Mouse (Mus musculus) v-Abl transformed pro-B cells (cell line): ENCODE measurements around the gene Gm20425.
"Not testable (repeated sequence)": the region's sequence is repeated elsewhere in the genome, so short reads cannot be mapped to it uniquely, and the experiment has no call there.

ENCODE experiments used
- in situ Hi-C, 2 experiments: fragments of 400-800 bp; cut with MboI; formaldehyde crosslinking; loops; one replicate each; pipeline ENCODE4 v1.15.1; 2025; ENCODE audit not compliant: unreplicated experiment in 2 of 2

The Gm20425 gene

DNA sequence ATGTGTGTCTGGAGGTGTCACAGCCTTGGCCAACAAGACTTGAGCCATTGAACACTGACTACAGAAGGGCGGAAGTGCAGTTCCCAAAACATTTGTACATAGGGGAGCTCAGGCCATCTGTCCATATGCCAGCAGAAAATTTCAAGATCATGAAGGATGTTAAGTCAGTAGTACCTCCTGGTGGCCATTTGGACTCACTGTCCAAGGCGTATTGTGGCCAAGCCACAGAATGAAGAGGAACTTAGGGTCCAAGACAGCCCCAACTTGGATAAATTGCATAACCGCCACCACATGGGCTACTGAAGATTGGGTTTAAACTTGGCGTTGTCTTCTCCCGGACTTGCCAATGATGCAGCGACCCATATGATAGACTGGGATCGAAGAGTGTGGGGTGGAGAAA lies 54.4 kb downstream of the Gm20425 start:
- in situ Hi-C loops, result loop anchor here in 1 of 2 experiments (5.0 to 25.0 kb wide), 2 partner anchors 83 to 538 kb away; partner anchors contain the start of genes Anapc13 and Cep63

DNA sequence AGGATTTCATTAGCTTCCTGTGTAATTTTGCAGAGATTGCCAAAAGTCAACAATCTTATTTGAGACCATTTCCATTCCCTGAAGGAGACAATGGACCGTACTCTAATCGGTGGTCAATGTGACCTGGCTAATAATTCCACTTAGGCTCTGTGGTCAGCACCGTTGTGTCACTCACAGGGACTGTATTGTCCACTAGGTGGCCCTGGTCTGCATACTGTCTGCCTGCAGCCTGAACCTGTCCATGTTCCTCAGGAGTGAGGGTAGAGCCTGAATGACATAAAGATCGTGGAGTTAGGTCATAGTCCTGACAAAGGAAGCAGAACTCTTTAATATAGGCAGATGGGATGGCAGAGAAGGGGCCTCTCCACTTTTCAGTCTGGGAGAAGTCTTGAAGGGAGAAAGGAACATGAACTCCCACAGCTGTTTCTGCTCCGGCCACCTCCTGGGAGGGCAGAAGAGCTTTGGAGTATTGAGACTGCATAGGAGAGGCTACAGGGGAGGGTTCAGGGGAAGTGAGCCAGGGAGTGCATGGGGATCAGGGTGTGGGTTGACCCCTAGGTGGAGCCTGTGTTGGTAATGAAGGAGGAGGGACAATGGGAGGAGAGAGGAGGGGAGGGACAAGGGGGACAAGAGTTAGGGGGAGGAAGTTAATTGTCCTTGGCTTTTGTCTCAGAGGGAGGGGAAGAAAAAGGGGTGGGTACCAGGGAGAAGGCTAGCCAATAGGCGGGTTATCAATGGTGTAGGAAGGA lies 55.2 kb downstream of the Gm20425 start:
- in situ Hi-C loops, result loop anchor here (5.0 to 25.0 kb wide), 2 partner anchors 83 to 538 kb away; partner anchors contain the start of genes Anapc13 (in 1 of the 2) and Cep63 (in 1 of the 2)

GRCm38 (mm10) chr9:103168771-103169170 lies 61.3 kb downstream of the Gm20425 start:
- in situ Hi-C loops, result no loop called here

GRCm38 (mm10) chr9:103168046-103168445 lies 62.1 kb downstream of the Gm20425 start:
- in situ Hi-C loops, result no loop called here

DNA sequence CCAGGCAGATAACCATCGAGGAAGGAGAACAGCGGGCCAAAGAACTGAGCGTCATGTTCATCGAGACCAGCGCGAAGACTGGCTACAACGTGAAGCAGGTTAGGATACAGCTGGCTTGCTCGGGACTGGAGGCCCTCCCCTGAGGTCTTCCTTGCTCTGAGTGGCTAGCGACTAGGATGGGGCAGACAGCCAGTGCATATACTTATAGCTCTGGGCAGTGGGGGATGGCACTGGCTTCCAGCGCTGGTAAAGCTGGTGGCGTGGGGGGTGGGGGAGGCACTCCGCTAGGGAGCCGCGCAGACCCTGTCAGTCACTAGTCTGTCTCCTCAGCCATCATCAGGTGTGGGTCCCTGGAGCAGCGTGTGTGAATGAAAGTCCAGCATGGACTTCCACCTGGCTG lies 66.3 kb downstream of the Gm20425 start:
- in situ Hi-C loops, result no loop called here

DNA sequence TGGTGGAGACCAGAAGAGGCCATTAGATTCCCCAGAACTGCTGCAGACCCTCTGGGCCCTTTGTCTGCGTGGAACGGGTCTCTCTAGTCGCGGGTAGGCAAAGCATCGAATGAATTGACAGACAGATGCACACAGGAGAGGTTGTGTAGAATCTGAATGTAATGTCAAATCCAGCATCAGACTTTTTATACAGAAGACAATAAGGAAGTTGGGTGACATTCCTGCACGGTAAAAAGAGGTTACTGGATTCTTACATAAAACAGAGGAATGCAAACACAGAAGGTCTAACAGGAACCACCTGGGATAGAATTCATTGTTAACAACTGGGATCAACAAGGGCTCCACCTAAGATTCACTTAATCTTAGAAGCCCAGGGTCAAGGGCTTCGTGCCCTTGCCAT lies 74.9 kb downstream of the Gm20425 start:
- in situ Hi-C loops, result not testable (repeated sequence)

GRCm38 (mm10) chr9:103154568-103154967 lies 75.5 kb downstream of the Gm20425 start:
- in situ Hi-C loops, result no loop called here

DNA sequence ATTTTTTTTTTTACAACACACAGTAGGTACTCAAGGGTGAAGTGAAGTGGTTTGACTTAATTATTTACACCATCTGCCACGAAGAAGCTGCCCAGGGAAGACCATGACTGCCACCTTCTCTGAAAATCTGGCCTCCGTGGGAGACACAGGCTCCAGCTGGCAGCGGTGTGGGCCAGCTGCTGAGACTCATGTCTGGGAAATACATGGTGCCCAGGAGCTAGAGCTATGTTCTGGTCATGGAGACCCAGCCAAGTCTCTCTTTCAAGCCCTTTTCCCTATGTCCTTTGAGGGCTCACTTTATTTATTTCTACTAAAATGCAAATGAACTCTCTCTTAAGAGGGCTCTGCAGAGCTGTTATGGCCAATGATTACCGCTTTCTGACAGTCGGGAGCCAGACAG lies 76.8 kb downstream of the Gm20425 start:
- in situ Hi-C loops, result no loop called here

- in situ Hi-C loops, result no loop called here
Observed at GRCm38 (mm10) chr9:103149074-103149799, 80.9 kb downstream of the Gm20425 start.

DNA sequence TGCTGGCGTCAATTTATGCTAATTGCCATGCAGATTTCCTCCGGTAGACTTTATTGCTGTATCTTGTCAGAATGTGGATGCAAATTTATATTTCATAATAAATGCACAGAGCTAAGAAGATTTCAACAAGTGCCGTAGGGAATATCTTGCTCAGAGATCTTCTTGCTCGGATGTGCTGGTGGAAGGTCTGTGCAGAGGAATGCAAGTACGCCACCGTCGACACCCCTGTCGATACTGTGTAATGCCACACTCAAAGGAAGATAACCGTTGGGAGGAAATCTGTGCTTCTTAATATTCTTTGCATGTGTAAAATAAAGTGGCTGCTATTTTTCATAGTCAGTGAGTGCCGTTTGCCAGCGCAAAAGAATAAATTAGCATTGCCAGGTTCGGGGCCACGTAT lies 83.0 kb downstream of the Gm20425 start:
- in situ Hi-C loops, result no loop called here

DNA sequence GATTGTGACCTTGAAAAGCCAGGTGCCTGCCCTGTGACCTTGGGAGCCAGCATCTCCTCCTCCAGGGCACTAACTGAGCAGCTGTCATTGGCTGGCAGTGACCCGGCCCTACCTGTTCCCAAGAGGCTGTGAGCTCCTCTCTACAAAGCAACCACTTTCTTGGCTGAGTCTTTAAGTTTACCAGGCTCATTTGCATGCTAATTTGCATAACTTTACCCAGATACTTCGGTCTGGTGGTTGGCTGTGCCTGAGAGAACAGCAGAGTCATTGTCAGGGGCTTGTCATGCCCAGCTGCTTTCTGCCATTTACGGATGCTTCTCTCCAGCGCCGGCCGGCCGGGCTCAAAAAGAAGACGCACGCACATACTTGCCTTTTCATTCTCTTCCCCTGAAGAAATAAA lies 83.4 kb downstream of the Gm20425 start:
- in situ Hi-C loops, result no loop called here

GRCm38 (mm10) chr9:103146257-103146656 lies 83.8 kb downstream of the Gm20425 start:
- in situ Hi-C loops, result no loop called here

DNA sequence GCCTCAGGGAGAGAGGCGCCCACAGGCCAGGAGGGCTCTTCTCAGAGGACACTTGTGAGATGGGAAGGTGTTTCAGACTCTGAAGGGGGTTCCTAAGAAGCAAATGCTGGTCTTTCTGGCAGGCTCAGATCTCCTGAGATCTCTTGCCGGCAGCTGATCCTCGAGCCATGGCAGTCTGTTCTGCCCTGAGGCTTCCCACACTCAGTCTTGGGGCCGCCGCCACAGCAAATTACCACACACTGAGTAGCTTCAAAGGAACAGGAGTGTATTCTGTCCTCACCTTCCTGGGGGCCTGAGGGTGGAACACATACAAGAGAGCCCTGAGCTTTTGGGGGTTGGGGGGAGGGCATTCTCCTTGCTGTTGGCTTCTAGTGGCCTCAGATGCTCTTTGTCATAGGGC lies 84.8 kb downstream of the Gm20425 start:
- in situ Hi-C loops, result no loop called here

DNA sequence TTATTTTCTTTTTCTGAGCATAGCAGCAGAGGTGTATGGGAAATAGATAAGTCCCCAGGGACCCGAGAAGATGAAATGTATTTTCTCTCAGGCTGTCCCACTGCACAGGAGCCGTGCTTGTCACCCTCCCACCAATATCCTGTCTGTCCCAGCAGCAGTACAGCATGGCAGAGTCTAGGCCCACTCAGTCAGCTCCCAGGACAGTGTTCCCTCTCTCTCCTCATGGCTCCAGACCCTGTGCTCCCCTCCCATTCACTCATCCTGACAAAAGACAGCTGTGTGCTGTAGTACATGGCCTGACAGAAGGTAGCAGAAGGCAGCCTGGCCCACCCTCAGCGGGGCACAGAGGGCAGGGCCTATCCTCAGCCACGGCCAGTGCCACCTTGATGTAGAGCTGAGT lies 86.2 kb downstream of the Gm20425 start:
- in situ Hi-C loops, result no loop called here

GRCm38 (mm10) chr9:103141266-103141665 lies 88.8 kb downstream of the Gm20425 start:
- in situ Hi-C loops, result no loop called here

DNA sequence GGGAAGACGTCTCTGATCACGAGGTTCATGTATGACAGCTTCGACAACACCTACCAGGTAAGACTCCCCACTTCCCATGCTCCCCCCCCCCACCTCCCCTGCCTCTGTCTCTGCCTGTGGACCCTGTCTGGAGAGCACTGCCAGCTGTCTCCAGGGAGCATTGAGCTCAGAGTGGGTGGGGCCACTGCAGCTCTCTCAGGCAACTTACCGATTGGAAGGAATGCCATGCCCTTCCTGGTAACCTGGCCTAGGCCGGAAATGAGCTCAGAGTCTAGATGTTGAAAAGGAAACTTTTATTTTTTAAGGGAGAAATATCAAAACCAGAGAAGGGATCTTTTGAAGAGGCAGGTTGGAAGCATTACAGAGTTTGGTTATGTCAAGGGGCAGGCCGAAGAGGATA lies 89.7 kb downstream of the Gm20425 start:
- in situ Hi-C loops, result no loop called here
